8 mouse cellular contexts compared by ENCODE assay signal in the genomic region with DNA sequence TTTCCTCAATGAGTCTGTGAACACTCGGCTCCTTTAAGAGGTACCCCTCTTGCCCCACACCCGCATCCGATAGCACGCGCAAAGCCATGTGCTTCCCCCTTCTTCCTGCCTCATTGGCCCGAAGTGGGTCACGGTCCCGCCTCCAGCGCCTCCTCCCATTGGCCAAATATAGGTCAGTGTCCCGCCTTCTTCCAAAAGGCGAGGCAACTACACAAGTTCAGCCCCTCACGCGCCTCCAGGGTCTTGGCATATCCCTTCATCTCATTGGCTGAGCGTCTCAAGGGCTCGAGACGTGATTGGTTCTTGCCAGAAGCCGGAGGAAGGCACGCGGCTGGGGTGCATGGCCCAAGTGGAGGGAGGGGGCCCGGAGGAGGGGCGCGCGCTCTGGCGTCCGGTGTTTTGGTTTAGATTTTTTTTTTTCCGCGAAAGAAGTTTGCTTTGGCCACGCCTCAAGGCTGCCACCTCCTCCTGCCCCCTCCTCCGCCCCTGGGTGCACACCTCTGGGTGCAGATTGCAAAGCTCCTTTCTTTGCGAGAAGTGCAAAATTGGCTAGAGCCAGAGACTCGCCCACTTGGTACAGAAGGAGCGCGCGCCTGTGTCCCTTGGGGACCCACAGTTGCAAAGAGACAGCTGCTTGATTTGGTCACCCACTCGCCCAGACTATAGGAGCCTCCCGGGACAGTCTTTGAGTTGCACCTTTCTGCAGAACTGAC. TPM values are rescaled to one million over a fixed set of nuclear protein-coding genes. Genes with fewer than 3 reads are reported as not detected.
DNase-seq lines count a peak whose midpoint lies in the region; ATAC-seq lines count a peak whose summit lies in the region.

A gene (plus strand): TSS at position 359 of the 713 bp plus-strand sequence.

- WGBS in heart, embryonic 11.5 days (ENCODE audit: insufficient replicate concordance): under 1% methylated on average over 35 of the region's 36 CpGs
- 0% methylated on average over 36 of the region's 36 CpGs for WGBS in kidney, embryonic 16.5 days
- WGBS in liver, embryonic 11.5 days: under 1% methylated on average over 36 of the region's 36 CpGs
- under 1% methylated on average over 36 of the region's 36 CpGs for WGBS in stomach, embryonic 14.5 days

- H3K4me2 ChIP-seq in heart, embryonic 11.5 days: peak within 1 kb of the TSS; percentile 97
- peak within 1 kb of the TSS; percentile 94 for H3K4me2 ChIP-seq in kidney, embryonic 16.5 days (replicated peaks; ENCODE audit: low read depth, low read length)
- peak within 1 kb of the TSS; percentile 100 for H3K4me2 ChIP-seq in liver, embryonic 11.5 days
- peak within 1 kb of the TSS; percentile 96 for H3K4me2 ChIP-seq in stomach, embryonic 14.5 days (replicated peaks; ENCODE audit: low read depth, low read length)

- H3K4me1 ChIP-seq in erythroblast, embryonic 14.5 days (ENCODE audit: control insufficient read depth): peaks cover 52% of the 10 kb centered on the region
- H3K4me1 ChIP-seq in heart, embryonic 11.5 days (ENCODE audit: control insufficient read depth, insufficient read depth, low read length): peaks cover 41% of the 10 kb centered on the region
- peaks cover 62% of the 10 kb centered on the region for H3K4me1 ChIP-seq in kidney, embryonic 16.5 days (ENCODE audit: insufficient read depth, low read length)
- peaks cover 44% of the 10 kb centered on the region for H3K4me1 ChIP-seq in liver, embryonic 11.5 days (replicated peaks; ENCODE audit: control insufficient read depth, insufficient read depth, low read length)
- peaks cover 36% of the 10 kb centered on the region for H3K4me1 ChIP-seq in stomach, embryonic 14.5 days (ENCODE audit: control insufficient read depth, insufficient read depth, low read length)

- peak within 1 kb of the TSS; percentile 79 for H3K27ac ChIP-seq in heart, embryonic 11.5 days (ENCODE audit: low read depth, low read length)
- H3K27ac ChIP-seq in kidney, embryonic 16.5 days (ENCODE audit: low read length): peak within 1 kb of the TSS; percentile 86
- H3K27ac ChIP-seq in liver, embryonic 11.5 days (ENCODE audit: low read depth, low read length): peak within 1 kb of the TSS; percentile 82
- H3K27ac ChIP-seq in stomach, embryonic 14.5 days (ENCODE audit: low read length): peak within 1 kb of the TSS; percentile 91

- DNase-seq in B cell, adult 2 months: peak; percentile 96 to 98
- peak; percentile 100 for DNase-seq in brain, adult 2 months (ENCODE audit: low read depth, low spot score)
- DNase-seq in liver, embryonic 11.5 days (ENCODE audit: low spot score): peak; percentile 94
- peak; percentile 98 for DNase-seq in naive thymus-derived CD4-positive, alpha-beta T cell, adult 2 months (ENCODE audit: low read depth)

- peak within 1 kb of the TSS; percentile 86 for H3K9ac ChIP-seq in heart, embryonic 11.5 days (ENCODE audit: low read depth, low read length)
- peak within 1 kb of the TSS; percentile 89 for H3K9ac ChIP-seq in kidney, embryonic 16.5 days (replicated peaks; ENCODE audit: low read length)
- peak within 1 kb of the TSS; percentile 62 for H3K9ac ChIP-seq in liver, embryonic 11.5 days (ENCODE audit: low read depth, low read length)
- peak within 1 kb of the TSS; percentile 73 for H3K9ac ChIP-seq in stomach, embryonic 14.5 days (replicated peaks; ENCODE audit: low read depth, low read length)

- H3K9me3 ChIP-seq in erythroblast, embryonic 14.5 days (ENCODE audit: control insufficient read depth, low read length): 0 out of 2 replicates have a peak, but pooled peaks cover 2% of the 10 kb centered on the region
- H3K9me3 ChIP-seq in heart, embryonic 11.5 days (replicated peaks; ENCODE audit: control insufficient read depth, low read length): no peaks in the 10 kb centered on the region
- no peaks in the 10 kb centered on the region for H3K9me3 ChIP-seq in kidney, embryonic 16.5 days (ENCODE audit: low read length)
- no peaks in the 10 kb centered on the region for H3K9me3 ChIP-seq in liver, embryonic 11.5 days (ENCODE audit: control insufficient read depth, low read length)
- H3K9me3 ChIP-seq in stomach, embryonic 14.5 days (ENCODE audit: control insufficient read depth, low read depth, low read length): no peaks in the 10 kb centered on the region

- ATAC-seq in heart, embryonic 11.5 days (replicated peaks; ENCODE audit: insufficient number of reproducible peaks, low FRiP score, low TSS enrichment): peak; percentile 85
- peak; percentile 88 for ATAC-seq in kidney, embryonic 16.5 days (ENCODE audit: low FRiP score, low TSS enrichment)
- peak; percentile 85 for ATAC-seq in liver, embryonic 11.5 days (replicated peaks; ENCODE audit: low FRiP score)
- peak; percentile 87 for ATAC-seq in stomach, embryonic 14.5 days (ENCODE audit: insufficient number of reproducible peaks, insufficient read depth, low FRiP score, low read depth)

- H3K36me3 ChIP-seq in erythroblast, embryonic 14.5 days (ENCODE audit: control insufficient read depth): peaks cover 2% of the 10 kb centered on the region
- H3K36me3 ChIP-seq in heart, embryonic 11.5 days (ENCODE audit: control insufficient read depth, insufficient read depth, low read length): no peaks in the 10 kb centered on the region
- no peaks in the 10 kb centered on the region for H3K36me3 ChIP-seq in kidney, embryonic 16.5 days (ENCODE audit: insufficient read depth, low read length)
- no peaks in the 10 kb centered on the region for H3K36me3 ChIP-seq in liver, embryonic 11.5 days (ENCODE audit: control insufficient read depth, insufficient read depth, low read length)
- H3K36me3 ChIP-seq in stomach, embryonic 14.5 days (ENCODE audit: control insufficient read depth, insufficient read depth, low read length): peaks cover 4% of the 10 kb centered on the region; the same call in 1 of the 2 replicates

- peaks cover 35% of the 10 kb centered on the region for H3K27me3 ChIP-seq in erythroblast, embryonic 14.5 days (ENCODE audit: control insufficient read depth)
- peaks cover 8% of the 10 kb centered on the region for H3K27me3 ChIP-seq in heart, embryonic 11.5 days (ENCODE audit: control insufficient read depth, insufficient read depth, low read length)
- peaks cover 7% of the 10 kb centered on the region for H3K27me3 ChIP-seq in kidney, embryonic 16.5 days (ENCODE audit: insufficient read depth, low read length)
- peaks cover 18% of the 10 kb centered on the region for H3K27me3 ChIP-seq in liver, embryonic 11.5 days (replicated peaks; ENCODE audit: control insufficient read depth, insufficient read depth, low read length)
- no peaks in the 10 kb centered on the region for H3K27me3 ChIP-seq in stomach, embryonic 14.5 days (ENCODE audit: control insufficient read depth, insufficient read depth, low read length)

- peak within 1 kb of the TSS; percentile 67 for H3K4me3 ChIP-seq in erythroblast, embryonic 14.5 days (replicated peaks)
- H3K4me3 ChIP-seq in heart, embryonic 11.5 days (ENCODE audit: low read depth, low read length): peak within 1 kb of the TSS; percentile 71
- H3K4me3 ChIP-seq in kidney, embryonic 16.5 days (ENCODE audit: low read length): peak within 1 kb of the TSS; percentile 71
- H3K4me3 ChIP-seq in liver, embryonic 11.5 days (ENCODE audit: low read depth, low read length): peak within 1 kb of the TSS; percentile 69
- H3K4me3 ChIP-seq in stomach, embryonic 14.5 days (ENCODE audit: low read depth, low read length): peak within 1 kb of the TSS; percentile 74

RNA-seq across cellular contexts. Expression of the gene that starts here (rescaled TPM):
- polyA plus RNA-seq in erythroblast, embryonic 14.5 days (2012): 0.07 TPM in 2 replicates
- 3.3 and 3.5 TPM in 2 replicates for polyA plus RNA-seq in heart, embryonic 11.5 days (2014; fragmentation: Nextera tagmentation; extraction: Ambion mirVana)
- polyA plus RNA-seq in kidney, embryonic 16.5 days (2015; fragmentation: Nextera tagmentation; extraction: Ambion mirVana): 4.1 and 4.3 TPM in 2 replicates
- polyA plus RNA-seq in liver, embryonic 11.5 days (2014; fragmentation: Nextera tagmentation; extraction: Ambion mirVana): 1.8 and 1.9 TPM in 2 replicates
- 6.4 and 6.7 TPM in 2 replicates for polyA plus RNA-seq in stomach, embryonic 14.5 days (2014; fragmentation: Nextera tagmentation; extraction: Ambion mirVana)

Comparison
In these comparisons a context has a peak if more than half of its experiments do, and no peak if none do; other contexts are left out.
1. Peak in every context shown above with its lines: DNase-seq, ATAC-seq, H3K4me3 ChIP-seq and H3K27ac ChIP-seq.